Mouse (Mus musculus) lung, postnatal 36 days (tissue): ENCODE measurements around the gene Olfr1425.
"Not testable (repeated sequence)": the region's sequence is repeated elsewhere in the genome, so short reads cannot be mapped to it uniquely, and the experiment has no call there.

Experiments
- DNase-seq: peaks from one replicate; pipeline ENCODE4 v3.0.0; 2022; ENCODE audit warnings: mixed read lengths

The Olfr1425 gene

GRCm38 (mm10) chr19:12077631-12078030, at the start of gene Olfr1425:
Gene Olfr1425 (minus strand): TSS chr19:12077731.
- DNase-seq = not testable (repeated sequence)

GRCm38 (mm10) chr19:12123103-12123502, 45.6 kb upstream of the Olfr1425 start, which contains the start of gene Olfr76:
Gene Olfr76 (minus strand): TSS chr19:12123203.
- no peak for DNase-seq

- DNase-seq = no peak
Measured at GRCm38 (mm10) chr19:12116464-12116863, 38.9 kb upstream of the Olfr1425 start.

DNA sequence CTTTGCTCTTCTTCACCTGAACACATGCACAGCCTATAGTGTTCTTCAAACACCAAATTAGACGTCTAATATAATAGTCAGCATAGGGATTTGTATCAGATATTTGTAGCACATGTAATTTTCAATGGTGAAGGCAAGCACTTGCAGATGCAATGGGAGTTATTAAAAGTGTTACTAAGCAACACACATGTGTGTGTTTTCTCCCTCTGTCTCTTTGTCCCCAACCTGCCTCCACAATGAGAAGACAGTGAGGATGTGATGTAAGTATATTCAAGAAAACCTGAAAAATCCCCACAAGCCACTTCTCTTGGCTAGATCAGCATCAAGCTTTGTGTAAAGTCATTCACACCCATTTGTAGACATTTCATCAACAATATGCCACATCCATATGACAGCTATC, 38.3 kb upstream of the Olfr1425 start, which contains the start of gene Olfr1428:
Gene Olfr1428, minus strand, starts transcription at position 101 of the 400 bp plus-strand sequence.
- no peak for DNase-seq

GRCm38 (mm10) chr19:12113807-12114206, 36.3 kb upstream of the Olfr1425 start:
- no peak for DNase-seq

GRCm38 (mm10) chr19:12104541-12104940, 27.0 kb upstream of the Olfr1425 start:
- no peak for DNase-seq

DNA sequence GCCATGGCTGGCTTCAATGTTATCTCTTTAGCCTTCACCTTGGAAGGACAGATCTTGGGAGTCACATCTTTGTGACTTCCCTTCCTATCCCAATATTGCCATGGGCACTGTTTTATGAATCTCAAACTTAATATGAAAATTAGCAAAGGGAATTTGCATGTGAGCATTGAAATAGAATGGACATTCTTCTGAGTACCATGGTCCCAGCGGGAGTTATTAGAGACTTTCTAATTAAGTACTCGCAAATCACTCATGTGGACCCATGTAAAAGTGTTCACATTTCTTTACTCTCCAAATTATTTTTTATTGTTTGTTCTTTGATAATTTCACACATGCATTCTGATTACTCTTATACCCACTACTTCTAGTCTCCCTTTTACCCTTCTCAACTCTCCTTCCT, 25.7 kb upstream of the Olfr1425 start, which contains the start of gene Olfr1427:
Gene Olfr1427, minus strand, starts transcription at position 101 of the 400 bp plus-strand sequence.
- DNase-seq = no peak

- DNase-seq = no peak
Measured at GRCm38 (mm10) chr19:12091913-12092312, 14.4 kb upstream of the Olfr1425 start, which contains the start of gene Olfr1426. Gene Olfr1426 (minus strand): TSS chr19:12092013.

DNA sequence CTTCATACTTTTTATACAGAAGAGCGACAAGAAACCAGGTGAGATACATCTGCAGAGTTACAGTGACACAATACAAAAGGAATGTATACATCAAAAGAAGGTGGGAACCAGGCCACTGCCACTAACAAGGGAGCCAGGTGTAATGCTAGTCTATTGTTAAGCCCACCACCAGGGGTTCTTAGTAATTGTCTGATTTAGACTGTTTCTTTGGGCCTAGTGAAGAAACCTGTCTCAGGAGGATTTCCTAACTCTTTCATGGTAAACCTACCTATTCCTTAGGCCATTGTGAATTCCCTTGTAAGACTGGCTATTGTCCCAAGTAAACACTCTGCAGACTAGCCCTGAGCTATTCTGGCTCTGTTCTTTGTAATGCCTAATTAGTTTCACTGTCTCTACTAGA, 8.0 kb downstream of the Olfr1425 start:
- DNase-seq = not testable (repeated sequence)

DNA sequence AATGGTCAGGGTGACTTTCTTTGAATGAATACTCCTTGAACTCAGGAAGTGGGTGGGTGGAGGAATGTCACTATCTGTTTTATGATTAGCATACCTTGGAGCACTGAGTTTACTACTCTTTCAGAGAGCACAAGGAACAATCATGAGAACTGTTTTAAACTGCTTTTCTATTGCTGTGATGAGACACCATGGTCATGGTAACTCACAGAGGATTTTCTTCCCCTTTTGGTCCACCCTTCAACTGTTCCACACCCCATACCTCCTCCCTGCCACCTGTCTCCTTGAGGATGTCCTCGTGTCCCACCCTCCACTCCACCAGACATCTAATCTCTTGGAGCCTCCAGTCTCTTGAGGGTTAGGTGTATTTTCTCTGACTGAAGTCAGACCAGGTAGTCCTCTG, 9.7 kb downstream of the Olfr1425 start:
- DNase-seq = not testable (repeated sequence)

- DNase-seq = not testable (repeated sequence)
Measured at GRCm38 (mm10) chr19:12062582-12062981, 14.9 kb downstream of the Olfr1425 start, which contains the start of gene Olfr1424. Gene Olfr1424 (minus strand): TSS chr19:12062682.

DNA sequence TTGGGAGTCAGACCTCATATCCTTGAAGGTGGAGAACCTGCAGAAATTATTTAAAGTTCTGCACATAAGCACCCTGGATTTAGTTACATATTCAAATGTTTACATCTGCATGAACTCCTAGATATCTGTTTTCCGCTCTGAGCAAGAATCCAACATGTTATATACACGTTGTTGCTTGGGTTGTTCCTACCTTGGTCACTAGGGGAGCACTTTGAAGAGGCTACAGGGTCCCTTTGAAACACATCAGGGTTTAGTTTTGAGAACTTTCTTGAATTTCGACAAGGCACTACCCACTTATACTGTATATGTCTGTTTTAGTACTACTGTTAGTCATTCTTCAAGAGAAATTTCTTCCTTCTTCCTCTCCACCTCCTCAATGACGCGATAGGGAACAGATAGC, 34.4 kb downstream of the Olfr1425 start:
- DNase-seq = no peak

GRCm38 (mm10) chr19:12041217-12041616, 36.3 kb downstream of the Olfr1425 start, which contains the start of gene Olfr1423:
Gene Olfr1423 (minus strand): TSS chr19:12041317.
- DNase-seq = no peak

GRCm38 (mm10) chr19:12037727-12038126, 39.8 kb downstream of the Olfr1425 start:
- no peak for DNase-seq

GRCm38 (mm10) chr19:12026606-12027005, 50.9 kb downstream of the Olfr1425 start:
- no peak for DNase-seq

DNA sequence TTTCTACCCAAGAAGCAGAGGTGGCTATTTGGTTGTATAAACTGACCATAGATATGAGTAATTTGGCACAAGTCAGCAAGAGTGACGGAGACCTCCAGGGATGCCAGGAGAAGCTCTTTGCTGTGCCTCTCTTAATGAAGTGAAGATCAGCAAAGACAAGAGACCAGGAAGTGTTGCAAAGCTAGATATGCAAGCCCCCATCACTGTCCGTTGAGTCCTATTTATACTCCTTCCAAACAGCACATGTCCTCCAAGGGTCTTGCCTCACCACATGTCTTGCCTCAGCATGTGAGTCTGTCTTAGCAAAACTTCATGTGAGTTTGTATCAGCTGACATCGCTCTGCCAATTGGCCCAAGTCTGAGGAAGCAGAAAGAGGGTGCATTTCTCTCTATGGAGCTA, 52.2 kb downstream of the Olfr1425 start:
- DNase-seq = no peak

DNA sequence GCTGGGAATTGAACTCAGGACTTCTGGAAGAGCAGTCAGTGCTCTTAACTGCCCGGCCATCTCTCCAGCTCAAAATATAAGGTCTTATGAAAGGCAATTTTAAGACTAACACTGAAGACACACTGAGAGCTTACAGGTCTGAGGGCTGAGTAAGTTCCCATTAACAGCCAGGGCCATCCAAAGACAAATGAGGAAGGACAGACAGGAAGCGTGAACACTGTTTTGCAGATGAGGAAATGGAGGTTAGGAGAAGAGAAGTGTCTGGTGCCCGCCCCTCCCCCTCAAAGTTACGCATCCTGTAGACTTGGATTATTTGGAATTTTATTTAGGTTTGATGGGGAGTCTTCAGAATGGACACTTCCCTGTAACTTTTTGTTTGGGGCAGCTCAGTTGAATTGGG, 53.4 kb downstream of the Olfr1425 start:
- no peak for DNase-seq
